Mouse (Mus musculus): ENCODE measurements at regions not wholly inside any gene's neighbourhood (a gene's known extent, or its start where the extent isn't known, plus 50 kb on each side); places are given as distances from the start of the nearest gene placed in this dataset.

DNA sequence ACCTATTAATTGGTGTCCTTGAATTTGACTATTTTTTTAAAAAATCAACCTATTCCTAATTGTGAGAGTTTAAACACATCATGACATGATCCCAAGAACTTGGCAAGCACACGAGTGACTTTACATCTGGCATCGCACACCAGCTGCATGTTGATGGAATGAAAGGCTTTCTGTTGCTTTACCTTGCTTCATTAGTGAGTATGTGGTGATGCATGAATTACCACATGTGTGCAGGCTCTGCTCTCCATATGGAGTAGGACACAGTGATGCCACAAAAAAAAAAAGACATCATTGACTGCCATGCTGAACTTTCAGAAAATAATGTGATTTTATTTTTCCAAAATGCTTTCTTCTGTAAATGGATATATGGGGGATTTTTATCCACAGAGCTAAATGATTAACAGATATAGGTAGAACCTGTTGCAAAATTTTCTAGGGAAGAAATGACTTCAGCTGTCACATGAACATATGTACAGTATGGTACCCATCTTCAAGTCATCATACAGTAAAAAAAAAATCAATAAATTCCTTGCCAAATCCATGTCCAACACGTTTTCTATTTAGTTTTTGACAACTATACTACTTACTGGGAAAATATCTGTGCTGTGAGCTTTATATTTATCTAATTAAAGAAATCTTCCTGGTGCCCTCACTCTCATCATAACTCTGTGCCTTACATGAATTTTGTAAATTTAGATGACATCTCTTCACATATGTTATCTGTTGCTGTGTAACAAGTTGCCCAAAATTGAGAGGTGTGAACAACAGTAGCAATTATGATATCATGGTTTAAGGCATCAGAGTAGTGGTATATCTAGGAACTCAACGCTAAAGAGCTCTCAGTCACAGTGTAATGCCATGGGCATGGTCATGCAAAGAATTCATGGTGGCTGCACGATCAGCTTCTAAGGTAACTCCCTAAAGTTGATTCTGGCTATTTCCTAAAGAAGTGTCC lies 84.0 kb upstream of the Arrdc3 start:
- no peak for DNase-seq (ENCODE audit: low spot score in 2 of 2)

DNA sequence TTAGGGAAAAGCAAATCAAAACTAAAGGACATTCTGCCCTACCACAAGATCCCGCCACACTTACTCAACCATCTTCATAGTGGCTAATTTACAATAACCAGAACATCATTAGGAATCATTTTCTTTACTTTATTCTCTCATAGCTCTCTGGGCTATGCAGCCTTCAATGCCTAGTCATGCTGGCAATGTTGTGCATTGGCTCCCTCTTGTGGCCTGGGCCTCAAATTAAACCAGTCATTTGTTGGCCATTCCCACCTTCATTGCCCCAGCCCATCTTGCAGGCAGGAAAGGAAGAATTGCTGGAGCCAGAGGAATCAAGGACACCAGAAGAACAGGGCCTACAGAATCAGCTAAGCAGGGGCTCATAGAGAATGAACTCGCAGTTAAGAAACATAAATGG lies 77.0 kb upstream of the Arrdc3 start:
- DNase-seq (ENCODE audit: low spot score in 2 of 2) = peak in 1 of 2 experiments; percentile 8

DNA sequence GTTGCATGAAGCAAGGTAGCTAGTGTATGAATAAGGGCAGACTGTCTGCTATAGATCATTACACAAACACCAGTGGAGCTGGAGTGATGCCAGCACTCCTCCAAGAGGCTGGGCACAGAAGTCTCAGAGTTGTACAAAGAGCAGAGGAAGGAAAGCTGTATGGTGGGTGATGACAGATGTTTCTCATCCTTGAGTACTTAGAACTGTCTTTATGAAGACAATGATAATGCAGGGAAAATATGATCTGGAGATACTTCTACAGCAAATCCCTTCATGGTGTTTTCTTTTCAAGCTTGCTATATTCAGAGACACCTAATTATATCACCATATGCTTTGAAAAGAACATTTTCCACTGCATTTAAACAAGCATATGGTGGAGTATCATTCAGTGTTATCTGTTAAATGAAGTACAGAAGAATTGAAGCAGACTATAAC lies 56.1 kb upstream of the Arrdc3 start:
- no peak for DNase-seq (ENCODE audit: low spot score in 2 of 2)
